Mouse (Mus musculus) brain, embryonic 14.5 days (tissue): Measurements from ENCODE around the gene Gm8890. TPM values are rescaled to one million over a fixed set of nuclear protein-coding genes. Genes with fewer than 3 reads are reported as not detected.
"Not testable (repeated sequence)": the region's sequence is repeated elsewhere in the genome, so short reads cannot be mapped to it uniquely, and the experiment has no call there.

Experiments
- DNase-seq: peaks from one replicate; pipeline ENCODE4 v3.0.0-alpha.2; 2011; ENCODE audit warnings: low read depth
- polyA plus RNA-seq: library from polyadenylated mRNA; depleted of rRNA; stranded (reverse); fragments of >200 nt; gene quantifications from 2 replicates; pipeline ENCODE4 v1.2.3, GENCODE M21; 2012; rRNA removed

Gm8890 gene
- polyA plus RNA-seq, result not detected in 2 replicates

- DNase-seq, result not testable (repeated sequence)
Measured at GRCm38 (mm10) chr5:11255733-11256132, at the start of gene Gm8890. Gene Gm8890 (plus strand): TSS chr5:11256033.

GRCm38 (mm10) chr5:11256221-11256620 is 388 bp downstream of the Gm8890 start:
- DNase-seq, result not testable (repeated sequence)

Other genes with a start within 250 kb of the Gm8890 start
- not detected in 2 replicates for gene Gm8879, start 128.4 kb upstream of the Gm8890 start, polyA plus RNA-seq
- gene Gm5861, start 73.0 kb upstream of the Gm8890 start, polyA plus RNA-seq, result not detected in 2 replicates
- not detected in 2 replicates for gene Speer1, start 85.5 kb downstream of the Gm8890 start, polyA plus RNA-seq
- gene Gm8897, start 160.4 kb downstream of the Gm8890 start, polyA plus RNA-seq, result not detected in 2 replicates
- not detected in 2 replicates for gene Gm8906, start 246.7 kb downstream of the Gm8890 start, polyA plus RNA-seq